Mouse (Mus musculus) neural tube, embryonic 15.5 days (tissue): ENCODE measurements around the gene Rpl38. TPM values are rescaled to one million over a fixed set of nuclear protein-coding genes. Genes with fewer than 3 reads are reported as not detected.
A peak's percentile ranks its signal among the peaks of the same experiment; 100 is the strongest.
"Not testable (repeated sequence)": the region's sequence is repeated elsewhere in the genome, so short reads cannot be mapped to it uniquely, and the experiment has no call there.

Experiments
- ATAC-seq: fragments of 200-750 bp; cut with Nextera tagmentation; 2 replicates; pipeline ENCODE4 v1.8.0; 2017; ENCODE audit warnings: mild to moderate bottlenecking, moderate TSS enrichment, moderate library complexity; ENCODE audit not compliant: low FRiP score
- H3K27ac ChIP-seq: fragments of 300-500 bp; sonication (generic); replicated peaks from 2 replicates; pipeline ENCODE4 v1.5.1; 2015; ENCODE audit warnings: mild to moderate bottlenecking, inconsistent platforms
- H3K27me3 ChIP-seq: fragments of 300-500 bp; sonication (generic); replicated peaks from 2 replicates; pipeline ENCODE4 v1.6.1; 2015; ENCODE audit warnings: inconsistent platforms
- H3K36me3 ChIP-seq: fragments of 300-500 bp; sonication (generic); 2 replicates; pipeline ENCODE4 v1.6.1; 2015; ENCODE audit warnings: inconsistent platforms
- H3K4me1 ChIP-seq: fragments of 300-500 bp; sonication (generic); 2 replicates; pipeline ENCODE4 v1.6.1; 2015; ENCODE audit warnings: inconsistent platforms
- H3K4me2 ChIP-seq: fragments of 300-500 bp; sonication (generic); 2 replicates; pipeline ENCODE4 v1.6.1; 2015; ENCODE audit warnings: inconsistent platforms, mild to moderate bottlenecking, moderate library complexity
- H3K4me3 ChIP-seq: fragments of 300-500 bp; sonication (generic); replicated peaks from 2 replicates; pipeline ENCODE4 v1.5.1; 2015; ENCODE audit warnings: mild to moderate bottlenecking, inconsistent platforms
- H3K9ac ChIP-seq: fragments of 300-500 bp; sonication (generic); replicated peaks from 2 replicates; pipeline ENCODE4 v1.6.1; 2015; ENCODE audit warnings: mild to moderate bottlenecking, inconsistent platforms
- H3K9me3 ChIP-seq: fragments of 300-500 bp; sonication (generic); replicated peaks from 2 replicates; pipeline ENCODE4 v1.6.1; 2016; ENCODE audit warnings: inconsistent platforms
- WGBS: fragments of 180-500 bp; shearing (Covaris S2); methylation state at CpG from one replicate; pipeline ENCODE4 v1.1.7; 2015; ENCODE audit warnings: mixed read lengths; 5-methylcytosine and 5-hydroxymethylcytosine counted together
- polyA plus RNA-seq: library from polyadenylated mRNA; unstranded; fragments of >200 nt; fragmentation: Nextera tagmentation; extraction: Ambion mirVana; gene quantifications from 2 replicates; pipeline ENCODE4 v1.2.1, GENCODE M21; 2015

Gene Rpl38
- polyA plus RNA-seq, 1 experiment from 2014 or later, result 844 TPM

DNA sequence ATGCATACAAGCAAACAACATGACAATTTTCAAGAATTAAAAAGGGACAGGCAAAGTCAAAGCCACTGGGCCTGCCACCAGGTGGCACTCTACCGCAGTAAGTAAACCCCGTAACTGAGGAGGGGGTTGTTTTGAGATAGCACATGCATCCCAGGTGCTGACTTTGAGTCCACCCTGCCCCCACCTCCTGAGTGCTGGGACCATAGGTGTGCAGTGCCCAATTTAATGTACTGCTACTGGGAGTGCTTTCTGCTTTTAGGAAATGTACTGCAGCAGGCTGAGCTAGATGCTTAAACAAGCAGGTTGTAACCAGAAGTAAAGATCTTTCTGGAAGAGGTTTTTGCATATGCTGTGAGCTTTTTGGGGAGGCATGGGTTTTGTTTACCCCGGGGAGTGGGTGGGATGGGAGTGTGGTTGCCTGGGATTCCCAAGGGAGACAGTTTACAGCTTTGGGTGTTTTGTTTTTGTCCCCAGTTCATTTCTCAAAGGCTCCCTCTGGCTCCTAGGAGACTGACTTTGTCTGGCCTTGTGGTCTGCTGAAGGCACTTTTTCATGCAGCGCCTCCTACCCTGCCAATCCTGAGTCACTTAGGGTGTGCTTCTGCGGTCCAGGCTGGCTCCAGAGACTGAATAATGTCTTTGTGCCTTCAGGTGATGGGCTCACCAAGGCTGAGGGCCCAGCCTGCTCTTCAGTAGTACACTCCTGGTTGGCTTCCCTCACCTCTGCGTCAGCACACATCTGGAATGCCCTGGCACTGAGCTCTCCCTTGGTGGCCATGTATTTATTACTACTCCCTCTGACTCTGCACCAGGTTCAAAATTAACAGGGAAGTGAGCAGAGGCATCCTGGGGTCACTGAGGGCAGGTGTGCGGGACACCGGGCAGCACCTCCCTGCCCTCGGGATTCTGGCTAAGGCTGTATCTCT is 4.7 kb downstream of the Rpl38 start:
- 49% methylated on average over 9 of the region's 9 CpGs for WGBS
- Histone ChIP-seq H3K36me3 (peaks cover 26% of the 10 kb centered on the region), H3K4me1 (peaks cover 56% of the 10 kb centered on the region), H3K4me3 (no peak overlapping the region), H3K9ac (no peak overlapping the region), H3K27ac (peak overlapping the region; percentile 60), H3K9me3 (no peaks in the 10 kb centered on the region), H3K27me3 (peaks cover 13% of the 10 kb centered on the region; the same call in 1 of the 2 replicates), H3K4me2 (no peak overlapping the region)
- ATAC-seq, result no peak

DNA sequence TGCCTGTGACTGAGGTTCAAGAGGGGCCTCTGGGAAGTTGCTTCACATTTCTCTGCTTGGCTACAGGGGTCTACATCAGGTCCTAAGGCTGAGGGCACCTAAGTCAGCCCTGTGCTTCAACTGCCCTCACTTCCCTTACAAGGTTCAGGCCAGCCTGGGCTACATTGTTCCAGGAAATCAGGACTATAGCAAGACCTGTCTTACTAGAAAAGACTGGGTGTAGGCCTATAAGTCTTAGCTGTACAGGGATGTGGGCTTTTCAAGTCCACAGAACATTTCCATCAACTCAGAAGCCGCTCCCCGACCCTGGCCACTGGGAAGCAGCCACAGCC is 5.4 kb downstream of the Rpl38 start:
- 78% methylated on average over 2 of the region's 2 CpGs for WGBS
- peaks cover 26% of the 10 kb centered on the region for H3K36me3 ChIP-seq
- no peaks in the 10 kb centered on the region for H3K9me3 ChIP-seq
- no peak overlapping the region for H3K4me3 ChIP-seq
- no peak overlapping the region for H3K9ac ChIP-seq
- no peak for ATAC-seq
- peaks cover 13% of the 10 kb centered on the region; the same call in 1 of the 2 replicates for H3K27me3 ChIP-seq
- H3K27ac ChIP-seq, result peak overlapping the region; percentile 54; the same call in 1 of the 2 replicates
- no peak overlapping the region for H3K4me2 ChIP-seq
- peaks cover 56% of the 10 kb centered on the region for H3K4me1 ChIP-seq

DNA sequence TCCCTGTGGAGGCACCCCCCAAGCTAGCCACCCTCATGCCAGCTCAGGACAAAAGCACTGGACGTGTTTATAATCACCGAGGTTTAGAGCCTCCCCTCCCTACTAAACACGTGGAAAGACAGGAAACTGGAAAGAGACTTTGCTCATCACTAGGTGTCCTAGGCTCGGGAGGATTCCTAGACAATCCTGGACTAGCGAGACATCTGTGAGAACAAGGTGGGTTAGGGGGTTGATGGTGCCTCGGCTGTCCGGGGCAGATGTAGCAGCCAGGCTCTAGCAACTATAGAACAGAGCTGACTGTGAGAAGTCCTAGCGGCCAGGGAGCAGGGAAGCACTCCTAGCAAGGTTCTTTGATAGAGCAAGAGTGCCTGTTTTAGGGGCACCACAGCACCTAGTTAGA is 5.9 kb downstream of the Rpl38 start:
- H3K9ac ChIP-seq, result no peak overlapping the region
- no peak overlapping the region for H3K4me2 ChIP-seq
- H3K4me3 ChIP-seq, result no peak overlapping the region
- 47% methylated on average over 8 of the region's 8 CpGs for WGBS
- H3K9me3 ChIP-seq, result no peaks in the 10 kb centered on the region
- ATAC-seq, result no peak
- H3K4me1 ChIP-seq, result peaks cover 58% of the 10 kb centered on the region
- no peak overlapping the region for H3K27ac ChIP-seq
- peaks cover 26% of the 10 kb centered on the region for H3K36me3 ChIP-seq
- peaks cover 13% of the 10 kb centered on the region; the same call in 1 of the 2 replicates for H3K27me3 ChIP-seq

DNA sequence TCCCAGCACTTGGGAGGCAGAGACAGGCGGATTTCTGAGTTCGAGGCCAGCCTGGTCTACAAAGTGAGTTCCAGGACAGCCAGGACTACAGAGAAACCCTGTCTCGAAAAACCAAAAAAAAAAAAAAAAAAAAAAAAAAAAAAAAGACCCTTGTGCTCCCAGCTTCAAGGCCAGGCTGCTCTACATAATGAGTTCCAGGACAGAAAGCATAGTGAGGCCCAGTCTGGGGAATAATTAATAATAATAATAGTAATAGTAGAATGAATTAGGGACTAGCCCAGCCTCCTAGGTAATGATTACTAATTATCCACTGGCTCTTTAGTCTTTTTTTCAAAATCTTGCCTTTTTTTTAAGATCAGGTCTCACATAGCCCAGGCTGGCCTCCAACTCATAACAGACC is 6.5 kb downstream of the Rpl38 start:
- WGBS, result 81% methylated on average over 2 of the region's 3 CpGs
- Histone ChIP-seq H3K4me3 (0 out of 2 replicates have a peak overlapping the region, but pooled peaks have one; percentile 50), H3K4me1 (peaks cover 58% of the 10 kb centered on the region), H3K27me3 (peaks cover 13% of the 10 kb centered on the region; the same call in 1 of the 2 replicates), H3K4me2 (peak overlapping the region; percentile 84), H3K36me3 (peaks cover 26% of the 10 kb centered on the region)
- not testable (repeated sequence) for H3K9me3 ChIP-seq, H3K27ac ChIP-seq, H3K9ac ChIP-seq, ATAC-seq

GRCm38 (mm10) chr11:114675341-114675825 is 7.1 kb downstream of the Rpl38 start, which contains the start of gene Ttyh2:
Gene Ttyh2, plus strand, starts transcription at chr11:114675431.
- WGBS, result under 1% methylated on average over 38 of the region's 40 CpGs
- H3K4me3 ChIP-seq, result peak within 1 kb of the TSS; percentile 50
- H3K27ac ChIP-seq, result peak within 1 kb of the TSS; percentile 70
- peaks cover 56% of the 10 kb centered on the region for H3K4me1 ChIP-seq
- H3K9me3 ChIP-seq, result no peaks in the 10 kb centered on the region
- H3K36me3 ChIP-seq, result peaks cover 26% of the 10 kb centered on the region
- peak within 1 kb of the TSS; percentile 84 for H3K4me2 ChIP-seq
- H3K9ac ChIP-seq, result peak within 1 kb of the TSS; percentile 35
- H3K27me3 ChIP-seq, result peaks cover 13% of the 10 kb centered on the region; the same call in 1 of the 2 replicates
- peak; percentile 83 for ATAC-seq

DNA sequence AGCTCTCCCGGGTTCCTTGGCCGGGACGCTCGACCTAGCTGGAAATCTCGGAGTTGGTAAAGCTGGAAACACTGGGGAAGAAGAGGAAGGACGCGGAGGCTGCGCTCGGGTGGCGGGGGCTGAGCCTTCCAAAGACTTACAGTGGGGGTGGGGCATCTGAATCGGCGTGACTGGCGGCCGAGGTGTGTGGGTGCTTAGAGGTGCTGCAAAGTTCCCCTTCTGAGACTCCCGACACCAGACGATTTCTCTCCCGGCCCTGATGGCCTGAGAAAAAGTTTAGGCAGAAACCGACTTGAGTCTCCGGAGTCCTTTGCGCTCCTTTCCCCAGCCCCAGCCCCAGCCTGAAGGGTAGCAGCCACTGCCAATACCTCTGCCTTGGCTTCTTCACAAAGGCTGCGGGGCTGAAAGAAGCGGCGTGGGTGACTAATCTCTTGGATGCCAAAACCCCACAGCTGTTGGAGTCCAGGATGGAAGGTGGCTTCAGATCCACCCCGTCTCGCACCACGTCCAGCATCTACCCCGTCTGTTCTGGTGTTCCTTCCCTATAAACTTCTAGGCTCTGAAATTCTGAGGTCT is 7.6 kb downstream of the Rpl38 start:
- Histone ChIP-seq H3K36me3 (peaks cover 26% of the 10 kb centered on the region), H3K9me3 (no peaks in the 10 kb centered on the region), H3K4me3 (peak overlapping the region; percentile 50), H3K4me2 (peak overlapping the region; percentile 84), H3K4me1 (peaks cover 56% of the 10 kb centered on the region), H3K9ac (peak overlapping the region; percentile 35), H3K27me3 (peaks cover 13% of the 10 kb centered on the region; the same call in 1 of the 2 replicates), H3K27ac (peak overlapping the region; percentile 70)
- peak; percentile 18; the same call in 1 of the 2 replicates for ATAC-seq
- WGBS, result 2% methylated on average over 27 of the region's 27 CpGs

DNA sequence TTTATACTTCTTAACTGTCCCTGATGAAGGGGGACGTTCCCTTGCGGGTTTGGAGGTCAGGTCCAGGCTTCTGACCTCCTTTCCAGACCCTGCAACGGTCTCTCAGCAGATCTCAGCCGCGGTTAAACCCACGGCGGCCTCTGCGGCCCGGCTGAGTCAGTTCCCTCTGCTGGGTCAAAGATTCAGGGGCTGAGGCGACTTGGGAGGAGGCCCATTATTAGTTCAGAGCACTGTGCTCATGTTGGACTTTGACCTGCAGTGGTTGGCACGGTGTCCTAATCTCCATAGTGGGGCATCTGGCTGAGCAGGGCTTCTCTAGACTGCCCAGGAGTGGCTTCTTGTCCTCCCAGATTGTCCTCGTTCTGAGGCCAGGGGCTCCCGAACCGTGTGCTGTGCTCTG is 8.1 kb downstream of the Rpl38 start:
- Histone ChIP-seq H3K4me2 (peak overlapping the region; percentile 84), H3K36me3 (peaks cover 21% of the 10 kb centered on the region), H3K4me3 (peak overlapping the region; percentile 50), H3K27ac (peak overlapping the region; percentile 70), H3K9ac (peak overlapping the region; percentile 35), H3K27me3 (peaks cover 13% of the 10 kb centered on the region; the same call in 1 of the 2 replicates), H3K9me3 (no peaks in the 10 kb centered on the region), H3K4me1 (peaks cover 55% of the 10 kb centered on the region)
- 10% methylated on average over 14 of the region's 14 CpGs for WGBS
- ATAC-seq, result no peak

- peak overlapping the region; percentile 84 for H3K4me2 ChIP-seq
- 49% methylated on average over 9 of the region's 9 CpGs for WGBS
- ATAC-seq, result no peak
- H3K9me3 ChIP-seq, result no peaks in the 10 kb centered on the region
- peaks cover 52% of the 10 kb centered on the region for H3K4me1 ChIP-seq
- H3K27ac ChIP-seq, result 0 out of 2 replicates have a peak overlapping the region, but pooled peaks have one; percentile 70
- no peak overlapping the region; the same call in 1 of the 2 replicates for H3K9ac ChIP-seq
- peaks cover 15% of the 10 kb centered on the region for H3K36me3 ChIP-seq
- peaks cover 13% of the 10 kb centered on the region; the same call in 1 of the 2 replicates for H3K27me3 ChIP-seq
- peak overlapping the region; percentile 50 for H3K4me3 ChIP-seq
Measured at GRCm38 (mm10) chr11:114676896-114677530, 8.7 kb downstream of the Rpl38 start.

GRCm38 (mm10) chr11:114679582-114679981 is 11.3 kb downstream of the Rpl38 start:
- no peak overlapping the region for H3K4me2 ChIP-seq
- H3K27ac ChIP-seq, result no peak overlapping the region
- peaks cover 38% of the 10 kb centered on the region for H3K4me1 ChIP-seq
- no peak overlapping the region for H3K4me3 ChIP-seq
- no peaks in the 10 kb centered on the region for H3K36me3 ChIP-seq
- H3K9ac ChIP-seq, result no peak overlapping the region
- 77% methylated on average over 8 of the region's 8 CpGs for WGBS
- ATAC-seq, result no peak
- no peaks in the 10 kb centered on the region for H3K9me3 ChIP-seq
- peaks cover 13% of the 10 kb centered on the region; the same call in 1 of the 2 replicates for H3K27me3 ChIP-seq

DNA sequence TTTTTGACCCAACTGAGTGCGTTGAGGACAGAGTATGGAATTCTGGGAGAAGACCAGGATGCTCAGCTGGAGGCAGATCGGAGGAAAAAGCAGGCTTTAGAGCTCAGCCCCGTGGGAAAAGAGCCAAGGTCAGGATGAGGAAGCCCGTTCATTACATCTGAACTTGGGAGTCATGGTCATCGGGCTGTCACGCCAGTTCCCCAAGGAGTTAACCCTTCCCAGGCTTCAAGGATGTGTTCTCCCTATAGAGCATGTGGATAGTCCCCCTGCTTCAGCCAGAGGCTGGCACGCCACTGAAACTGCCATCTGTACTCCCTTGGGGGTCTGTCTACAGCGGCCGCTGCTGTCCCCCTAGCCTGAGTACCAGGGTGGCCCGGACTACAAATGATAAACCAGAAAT is 12.0 kb downstream of the Rpl38 start:
- H3K4me2 ChIP-seq, result no peak overlapping the region
- no peak overlapping the region for H3K9ac ChIP-seq
- ATAC-seq, result no peak
- whole genome bisulfite sequencing, result 48% methylated on average over 10 of the region's 10 CpGs
- peaks cover 36% of the 10 kb centered on the region for H3K4me1 ChIP-seq
- no peak overlapping the region for H3K4me3 ChIP-seq
- H3K27me3 ChIP-seq, result peaks cover 10% of the 10 kb centered on the region; the same call in 1 of the 2 replicates
- H3K36me3 ChIP-seq, result no peaks in the 10 kb centered on the region
- no peaks in the 10 kb centered on the region for H3K9me3 ChIP-seq
- H3K27ac ChIP-seq, result no peak overlapping the region

GRCm38 (mm10) chr11:114681054-114681453 is 12.7 kb downstream of the Rpl38 start:
- 61% methylated on average over 5 of the region's 5 CpGs for WGBS
- Histone ChIP-seq H3K9ac (no peak overlapping the region), H3K36me3 (no peaks in the 10 kb centered on the region), H3K4me1 (peaks cover 29% of the 10 kb centered on the region), H3K9me3 (no peaks in the 10 kb centered on the region), H3K27ac (no peak overlapping the region), H3K27me3 (peaks cover 5% of the 10 kb centered on the region; the same call in 1 of the 2 replicates), H3K4me2 (no peak overlapping the region), H3K4me3 (no peak overlapping the region)
- no peak for ATAC-seq
